Mouse (Mus musculus) left cerebral cortex, postnatal 36 days (tissue): ENCODE data around the gene Cd274. TPM values are rescaled to one million over a fixed set of nuclear protein-coding genes. Genes with fewer than 3 reads are reported as not detected.

Experiments
- DNase-seq, 2 experiments: peaks; one replicate each; pipeline ENCODE4 v3.0.0; 2021 to 2022; ENCODE audit warnings: low spot score in 2 of 2, mixed read lengths in 1 of 2
- intact Hi-C: fragments of 180-260 bp; cut with DNase I; formaldehyde crosslinking; loops from one replicate; pipeline ENCODE4 v1.15.1; 2025
- total RNA-seq, 2 experiments: library from RNA; stranded (reverse); gene quantifications; 2 replicates each; pipeline ENCODE4 v1.2.3; 2021

Gene Cd274
- total RNA-seq, 2 experiments from 2014 or later = 0.97 to 0.99 TPM

DNA sequence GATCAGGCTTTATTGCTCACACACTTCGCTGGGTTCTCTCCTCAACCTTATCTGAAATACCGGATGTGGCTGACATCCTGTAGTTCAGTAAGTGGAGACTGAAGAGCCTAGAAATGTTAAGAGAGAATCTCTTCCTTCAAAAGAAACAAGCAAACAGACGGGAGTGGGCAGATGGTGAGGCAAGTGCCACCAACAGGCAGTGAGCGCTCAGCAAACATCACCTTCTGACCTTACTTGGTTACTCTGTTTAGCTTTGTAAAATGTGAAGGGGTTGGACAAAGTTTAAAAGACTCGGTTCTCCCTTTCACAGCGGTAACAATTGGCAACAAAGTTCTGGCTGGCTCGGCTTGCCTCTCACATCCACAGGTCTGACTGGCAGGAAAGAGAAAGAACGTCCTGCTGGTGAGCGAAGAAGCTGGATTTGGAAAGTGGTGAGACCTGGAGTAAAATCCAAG is 51.4 kb downstream of the Cd274 start:
- intact Hi-C loops = no loop called here
- DNase-seq = no peak

DNA sequence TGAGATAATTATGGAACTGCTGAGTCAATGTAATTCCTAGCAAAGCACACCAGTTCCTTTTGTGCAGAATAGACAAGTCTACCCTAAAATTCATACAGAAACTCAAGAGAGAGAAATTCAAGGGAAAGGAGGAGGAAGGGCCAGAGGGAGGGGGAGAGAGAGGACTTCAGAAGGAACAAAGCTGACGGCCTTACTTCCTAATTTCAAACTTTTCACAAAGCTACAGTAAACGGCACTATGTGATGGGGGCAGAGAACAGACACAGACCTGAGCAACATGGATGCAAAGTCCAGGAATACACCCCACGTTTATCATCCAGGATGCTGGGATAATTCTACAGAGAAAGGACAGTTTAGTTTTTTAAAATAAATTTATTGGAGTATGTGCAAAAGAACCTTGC is 52.3 kb downstream of the Cd274 start:
- no peak for DNase-seq
- intact Hi-C loops = no loop called here

GRCm38 (mm10) chr19:29419946-29420345 is 52.7 kb downstream of the Cd274 start:
- no peak for DNase-seq
- intact Hi-C loops = no loop called here

- DNase-seq = no peak
- intact Hi-C loops = no loop called here
These were observed 53.1 kb downstream of the Cd274 start for GRCm38 (mm10) chr19:29420397-29420796.

GRCm38 (mm10) chr19:29422013-29422645 is 54.9 kb downstream of the Cd274 start:
- no peak for DNase-seq
- intact Hi-C loops = no loop called here

GRCm38 (mm10) chr19:29422796-29423195 is 55.5 kb downstream of the Cd274 start:
- intact Hi-C loops = no loop called here
- DNase-seq = no peak

DNA sequence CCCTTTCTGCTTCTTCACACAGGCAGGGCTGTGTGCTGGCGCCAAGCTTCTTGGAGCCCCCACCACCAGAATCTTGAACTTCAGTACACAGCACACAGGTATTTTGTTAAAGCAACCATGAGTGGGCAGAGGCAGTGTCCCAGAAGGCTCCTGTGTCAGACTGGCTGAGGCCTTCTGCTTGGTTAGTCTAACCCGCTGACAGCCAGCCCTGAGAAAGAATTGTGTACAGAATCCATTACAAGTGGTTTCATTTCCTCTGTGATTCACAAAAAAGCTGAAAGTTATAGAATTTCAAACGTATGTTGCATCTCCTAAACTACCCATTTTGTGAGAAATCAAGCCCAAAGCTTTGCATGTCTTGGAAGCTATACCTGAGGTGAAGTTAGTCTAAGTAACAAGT is 63.3 kb downstream of the Cd274 start:
- intact Hi-C loops = no loop called here
- no peak for DNase-seq

- intact Hi-C loops = no loop called here
- DNase-seq = no peak
These were observed 63.7 kb downstream of the Cd274 start for GRCm38 (mm10) chr19:29430953-29431352.

DNA sequence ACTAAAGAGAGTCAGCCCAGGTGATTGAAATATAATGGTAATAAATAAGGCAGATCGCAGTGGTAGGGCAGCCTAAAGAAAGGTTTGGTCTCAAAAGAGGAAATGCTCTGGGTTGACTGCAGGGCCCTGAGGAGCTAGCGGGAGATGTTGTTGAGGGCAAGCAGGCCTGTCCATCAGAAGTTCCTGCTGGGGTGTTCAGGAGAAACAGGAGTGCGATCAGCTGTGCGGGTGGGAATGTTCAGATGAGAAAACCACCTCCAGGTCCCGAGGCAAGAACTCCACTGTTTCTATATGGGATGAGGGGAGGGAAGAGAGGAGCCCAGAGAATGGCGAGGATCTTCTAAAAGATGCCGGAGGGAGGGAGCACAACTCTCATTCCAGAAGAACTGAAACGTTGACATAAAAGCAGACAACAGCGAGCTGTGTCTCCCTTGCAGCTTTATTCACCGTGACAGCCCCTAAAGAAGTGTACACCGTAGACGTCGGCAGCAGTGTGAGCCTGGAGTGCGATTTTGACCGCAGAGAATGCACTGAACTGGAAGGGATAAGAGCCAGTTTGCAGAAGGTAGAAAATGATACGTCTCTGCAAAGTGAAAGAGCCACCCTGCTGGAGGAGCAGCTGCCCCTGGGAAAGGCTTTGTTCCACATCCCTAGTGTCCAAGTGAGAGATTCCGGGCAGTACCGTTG is 69.7 kb downstream of the Cd274 start:
- no peak for DNase-seq
- intact Hi-C loops = no loop called here

Other genes starting within 250 kb of the Cd274 start
- gene Jak2, start 115.6 kb upstream of the Cd274 start, total RNA-seq = 10 to 100 TPM; 28.0 to 38.6 TPM
- under 1 TPM in 1 of 2 experiments, not detected in 1; 0.96 TPM for gene Insl6, start 42.1 kb upstream of the Cd274 start, total RNA-seq
- gene Rln1, start 32.8 kb upstream of the Cd274 start, total RNA-seq = 1 to 10 TPM; 1.2 to 1.5 TPM
- gene Plgrkt, start 65 bp upstream of the Cd274 start, total RNA-seq = 10 to 100 TPM; 23.7 to 28.6 TPM
- under 1 TPM; 0.20 to 0.32 TPM for gene Pdcd1lg2, start 43.5 kb downstream of the Cd274 start, total RNA-seq
- 10 to 100 TPM; 32.2 to 37.9 TPM for gene Ric1, start 154.8 kb downstream of the Cd274 start, total RNA-seq